Mouse (Mus musculus) right cerebral cortex, postnatal 10 days (tissue): Measurements from ENCODE around the gene Aldh3b2.
"Not testable (repeated sequence)": the region's sequence is repeated elsewhere in the genome, so short reads cannot be mapped to it uniquely, and the experiment has no call there.

Experiments
- DNase-seq, 2 experiments: peaks; one replicate each; pipeline ENCODE4 v3.0.0; 2021; ENCODE audit warnings: low spot score in 2 of 2

Aldh3b2 gene

GRCm38 (mm10) chr19:3947813-3948212 is 24.3 kb upstream of the Aldh3b2 start:
- no peak for DNase-seq

- DNase-seq = no peak
These were observed 23.6 kb upstream of the Aldh3b2 start for GRCm38 (mm10) chr19:3948546-3948945.

- no peak for DNase-seq
These were observed 21.8 kb upstream of the Aldh3b2 start for GRCm38 (mm10) chr19:3950331-3950730.

- no peak for DNase-seq
These were observed 20.7 kb upstream of the Aldh3b2 start for GRCm38 (mm10) chr19:3951461-3951860.

GRCm38 (mm10) chr19:3952099-3952498 is 20.0 kb upstream of the Aldh3b2 start:
- DNase-seq = no peak

GRCm38 (mm10) chr19:3955033-3955432 is 17.1 kb upstream of the Aldh3b2 start:
- DNase-seq = no peak

GRCm38 (mm10) chr19:3955804-3956203 is 16.3 kb upstream of the Aldh3b2 start:
- no peak for DNase-seq

GRCm38 (mm10) chr19:3957296-3958036 is 14.7 kb upstream of the Aldh3b2 start:
- DNase-seq = not testable (repeated sequence)

GRCm38 (mm10) chr19:3958470-3958869 is 13.7 kb upstream of the Aldh3b2 start, which contains the start of gene Aldh3b3:
Gene Aldh3b3 (plus strand): TSS chr19:3958645.
- no peak for DNase-seq

GRCm38 (mm10) chr19:3959030-3959429 is 13.1 kb upstream of the Aldh3b2 start:
- DNase-seq = no peak

- DNase-seq = no peak
These were observed 11.9 kb upstream of the Aldh3b2 start for GRCm38 (mm10) chr19:3960211-3960610.

- not testable (repeated sequence) for DNase-seq
These were observed 10.3 kb upstream of the Aldh3b2 start for GRCm38 (mm10) chr19:3961805-3962204.

- DNase-seq = no peak
These were observed 9.7 kb upstream of the Aldh3b2 start for GRCm38 (mm10) chr19:3962469-3962868.

GRCm38 (mm10) chr19:3964030-3964429 is 8.1 kb upstream of the Aldh3b2 start:
- DNase-seq = no peak

- no peak for DNase-seq
These were observed 5.6 kb upstream of the Aldh3b2 start for GRCm38 (mm10) chr19:3966330-3967075.

- no peak for DNase-seq
These were observed 4.9 kb upstream of the Aldh3b2 start for GRCm38 (mm10) chr19:3967258-3967657.

- not testable (repeated sequence) for DNase-seq
These were observed 2.5 kb downstream of the Aldh3b2 start for GRCm38 (mm10) chr19:3974608-3975007.

GRCm38 (mm10) chr19:3975866-3976265 is 3.7 kb downstream of the Aldh3b2 start:
- no peak for DNase-seq

GRCm38 (mm10) chr19:3980309-3980708 is 8.2 kb downstream of the Aldh3b2 start:
- peak; percentile 79 to 83 for DNase-seq

GRCm38 (mm10) chr19:3980917-3981316 is 8.8 kb downstream of the Aldh3b2 start:
- no peak for DNase-seq

- DNase-seq = no peak
These were observed 11.5 kb downstream of the Aldh3b2 start for GRCm38 (mm10) chr19:3983527-3984200.

- DNase-seq = no peak
These were observed 13.1 kb downstream of the Aldh3b2 start for GRCm38 (mm10) chr19:3985261-3985681.
